Mouse (Mus musculus) hindlimb bud, embryonic 11.5 days (tissue): ENCODE data around the gene Gm5592.
"Not testable (repeated sequence)": the region's sequence is repeated elsewhere in the genome, so short reads cannot be mapped to it uniquely, and the experiment has no call there.

Source experiments
- DNase-seq: peaks from one replicate; pipeline ENCODE4 v3.0.0-alpha.2; 2012; ENCODE audit warnings: low read depth, low spot score; ENCODE audit errors: extremely low spot score

Gm5592 gene

GRCm38 (mm10) chr7:41153541-41153940 lies at the start of gene Gm5592:
TSS of gene Gm5592 (plus strand) at chr7:41153841.
- not testable (repeated sequence) for DNase-seq

DNA sequence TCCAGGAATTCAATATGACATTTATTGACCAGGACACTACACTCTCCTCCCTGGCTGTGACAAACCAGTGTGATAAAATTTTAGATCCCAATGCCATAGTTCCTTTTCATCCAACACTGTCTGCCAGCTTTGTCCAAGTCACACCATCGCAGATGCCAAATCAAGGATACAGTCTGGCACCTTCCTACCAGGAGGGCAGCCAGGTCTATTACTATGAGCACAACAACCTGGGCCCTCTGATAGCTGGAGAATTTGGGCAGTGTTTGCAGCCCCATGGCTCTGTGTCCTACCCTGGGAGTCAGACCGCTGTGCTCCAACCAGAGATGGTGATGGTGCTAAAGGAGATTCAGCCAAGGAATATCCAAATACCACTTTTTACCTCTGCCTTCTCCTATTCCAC lies 2.2 kb downstream of the Gm5592 start:
- DNase-seq: not testable (repeated sequence)

DNA sequence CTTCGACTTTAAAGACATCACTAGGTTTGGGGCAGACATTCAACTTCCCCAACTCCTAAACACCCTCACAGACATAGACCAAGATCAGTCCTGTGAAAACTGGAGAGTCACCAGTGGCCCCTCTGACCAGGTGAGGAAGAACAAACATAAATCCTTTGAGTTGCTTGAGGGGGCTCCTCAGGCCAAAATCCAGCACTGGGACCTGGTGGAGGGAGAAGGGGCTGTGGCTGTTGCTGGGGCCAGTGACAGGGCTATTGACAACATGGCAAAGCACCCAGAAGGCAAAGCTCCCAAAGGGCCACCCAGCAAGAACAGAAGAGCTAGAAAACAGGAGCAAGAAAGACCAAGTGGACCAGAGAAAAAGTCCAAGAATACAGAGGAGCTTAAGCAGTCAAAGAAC lies 4.2 kb downstream of the Gm5592 start:
- DNase-seq: not testable (repeated sequence)

DNA sequence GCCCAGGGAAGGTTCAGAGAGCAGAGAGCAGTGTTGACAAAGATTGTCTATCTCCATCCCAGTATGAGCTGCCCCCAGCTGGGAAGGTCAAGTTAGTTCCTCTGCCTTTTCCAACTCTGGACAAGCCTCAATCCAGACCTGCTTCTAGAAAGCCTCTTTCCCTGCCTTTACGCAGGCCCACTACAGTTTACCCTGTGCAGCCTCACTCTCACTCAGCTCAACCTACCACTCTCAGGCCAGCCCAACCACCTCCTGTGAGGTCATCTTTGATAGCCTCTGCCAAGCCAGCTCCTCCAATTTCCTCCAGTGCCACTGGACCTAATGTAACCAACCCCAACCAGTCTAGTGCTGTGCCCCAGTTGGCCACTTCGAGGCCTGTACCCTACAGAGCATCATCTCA lies 4.9 kb downstream of the Gm5592 start:
- not testable (repeated sequence) for DNase-seq

- DNase-seq: no peak
Observed at GRCm38 (mm10) chr7:41193671-41194070, 40.0 kb downstream of the Gm5592 start.
